Mouse (Mus musculus) layer of hippocampus, adult 8-10 months (tissue): ENCODE results near the gene Smad1. TPM values are rescaled to one million over a fixed set of nuclear protein-coding genes. Genes with fewer than 3 reads are reported as not detected.
A peak's percentile ranks its signal among the peaks of the same experiment; 100 is the strongest.

ENCODE experiments used
- DNase-seq, 2 experiments: peaks; one replicate each; pipeline ENCODE4 v3.0.0; 2022; ENCODE audit warnings: low spot score in 2 of 2
- total RNA-seq, 4 experiments: library from RNA; stranded (reverse); gene quantifications; 2 replicates each; pipeline ENCODE4 v1.2.4; 2022

Gene Smad1
- total RNA-seq, 4 experiments from 2014 or later, result 22.4 to 30.8 (median 24.9) TPM

DNA sequence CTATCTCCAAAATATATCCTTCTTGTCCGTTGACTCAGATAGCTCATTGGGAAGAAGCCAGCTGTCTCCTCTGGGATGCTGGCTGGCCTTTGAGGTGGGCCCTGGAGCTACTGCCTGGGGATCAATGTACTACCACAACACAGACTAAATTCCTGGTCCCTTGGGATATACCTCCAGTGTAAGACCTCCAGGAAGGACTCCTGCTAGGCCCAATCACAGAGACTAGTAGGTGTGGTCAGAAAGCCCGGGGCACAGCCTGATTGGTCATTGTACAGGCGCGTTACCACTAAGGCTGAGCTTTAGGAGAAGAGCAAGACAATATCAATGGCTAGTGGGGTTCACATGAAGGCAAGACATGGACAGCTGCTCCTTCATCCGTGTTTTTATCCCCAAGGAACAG, 93.4 kb downstream of the Smad1 start:
- no peak for DNase-seq

DNA sequence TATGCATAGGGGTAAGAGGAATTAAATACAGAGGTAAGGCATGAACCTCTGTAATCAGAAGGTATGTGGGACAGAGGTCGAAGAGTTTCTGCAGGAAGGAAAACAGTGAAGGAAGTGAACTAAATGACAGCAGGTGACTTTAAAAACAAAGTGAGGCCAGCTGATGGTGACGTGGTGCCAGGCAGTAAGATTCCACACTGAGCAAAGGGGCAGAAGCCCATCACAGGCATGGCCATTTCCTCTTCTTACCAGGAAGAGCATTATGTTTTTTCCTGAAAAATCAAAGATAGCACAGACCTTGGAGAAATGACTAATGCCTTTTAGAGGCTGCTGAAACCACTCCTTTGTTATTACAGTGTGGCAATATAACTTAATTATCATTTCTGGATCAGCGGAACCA, 97.8 kb downstream of the Smad1 start:
- no peak for DNase-seq

DNA sequence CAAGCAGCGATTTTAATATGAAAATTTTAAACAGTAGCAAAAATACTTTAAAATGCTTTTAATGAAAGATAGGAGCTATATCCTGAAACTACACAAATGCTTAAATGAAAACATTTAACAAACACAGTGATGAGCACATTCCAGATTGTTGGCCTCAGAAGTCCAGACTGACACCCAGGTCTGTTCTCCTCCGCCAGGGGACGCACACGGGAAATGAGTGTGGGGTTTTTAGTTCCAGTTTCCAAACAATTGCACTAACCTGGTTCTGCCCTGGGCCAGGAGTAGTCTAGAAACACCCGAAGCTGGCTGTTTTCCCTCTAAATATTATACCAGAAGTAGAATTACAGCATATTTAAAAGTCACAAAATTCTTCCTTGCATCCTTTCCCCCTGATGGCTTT, 99.6 kb downstream of the Smad1 start:
- no peak for DNase-seq

DNA sequence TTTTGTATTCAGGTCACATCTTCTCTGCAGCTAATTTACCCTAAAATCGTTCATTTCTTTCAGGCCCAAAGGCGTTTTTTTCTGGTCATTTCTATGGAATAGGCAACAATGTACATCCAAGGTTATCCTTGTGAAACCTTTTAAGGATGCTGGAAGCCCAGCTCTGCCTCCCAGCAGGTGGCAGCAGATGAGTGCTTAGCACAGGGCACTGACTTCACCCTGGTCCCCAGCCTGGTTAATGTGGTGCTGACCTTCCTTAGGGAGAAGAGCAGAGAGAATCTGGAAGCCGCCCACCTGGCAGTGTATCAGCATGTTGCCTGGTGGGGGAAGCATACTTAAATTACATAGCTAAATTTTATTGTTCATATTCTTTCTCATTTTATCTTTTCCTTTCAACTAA, 101.6 kb downstream of the Smad1 start:
- DNase-seq, result peak; percentile 18 to 68

DNA sequence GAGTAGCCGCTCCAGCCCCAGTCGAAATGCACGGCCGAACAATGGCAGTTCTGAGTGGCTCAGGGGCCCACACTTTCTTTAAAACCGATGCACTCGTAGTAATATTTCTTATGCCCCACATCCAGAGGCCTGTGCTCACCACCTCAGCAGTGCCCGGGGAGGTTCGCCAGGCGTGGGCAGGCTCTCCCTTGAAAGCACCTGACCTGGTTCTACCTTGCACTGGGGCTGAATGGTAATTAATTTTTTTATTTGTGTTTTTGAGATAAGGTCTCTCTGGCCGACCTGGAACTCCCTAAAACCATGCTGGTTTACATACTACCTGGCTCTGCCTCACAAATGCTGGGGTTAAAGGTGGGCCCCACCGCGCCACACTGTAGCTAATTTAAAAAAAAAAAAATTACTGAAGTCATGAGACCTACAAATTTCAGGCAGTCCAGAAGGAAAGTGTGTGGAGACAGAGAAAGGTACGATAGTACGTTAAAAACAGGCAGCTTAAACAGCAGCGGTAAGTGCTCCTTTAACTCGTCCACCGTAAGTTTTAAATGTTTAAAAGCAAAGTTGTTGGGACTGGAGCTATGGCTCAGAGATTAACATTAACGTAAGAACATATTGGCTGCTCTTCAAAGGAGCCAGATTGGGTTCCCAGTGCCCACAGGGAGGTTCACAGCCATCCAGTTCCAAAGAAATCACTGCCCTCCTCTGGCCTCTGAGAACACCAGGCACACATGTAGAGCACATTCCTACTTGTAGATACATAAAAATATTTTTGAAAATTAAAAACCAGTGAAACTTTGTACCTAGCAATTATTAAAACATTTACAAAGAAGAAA, 103.8 kb downstream of the Smad1 start:
- DNase-seq, result no peak

DNA sequence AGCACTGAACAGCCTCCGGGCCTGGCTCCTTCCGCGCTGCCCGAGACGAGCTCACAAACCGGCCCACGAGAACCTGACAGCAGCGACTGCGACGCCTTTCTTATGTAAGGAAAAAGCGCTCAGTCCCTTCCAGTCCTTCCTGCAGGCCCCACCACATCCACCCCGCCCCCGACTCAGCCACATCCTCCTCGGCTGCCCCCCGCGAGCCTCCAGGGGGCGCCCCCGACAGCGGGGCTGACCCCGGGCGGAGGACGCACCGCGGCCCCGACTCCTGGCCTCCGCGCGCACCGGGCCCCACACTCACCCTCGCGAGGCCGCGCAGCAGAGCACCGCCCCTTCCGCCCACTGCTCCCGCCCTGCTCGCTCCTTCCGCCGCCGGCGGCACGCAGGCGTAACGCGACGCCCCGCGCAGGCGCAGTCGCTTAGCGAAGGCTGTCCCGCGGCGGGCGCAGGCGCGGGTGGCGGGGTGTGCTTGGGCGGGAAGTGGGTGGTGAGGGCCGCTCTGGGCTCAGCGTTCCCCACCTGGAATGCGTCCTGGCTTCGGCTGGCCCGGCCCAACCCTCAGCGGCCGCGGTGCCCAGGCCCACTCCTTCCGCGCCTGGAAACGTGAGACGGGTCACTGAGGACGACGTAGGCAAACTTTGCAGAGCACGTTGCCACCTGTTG, 104.6 kb downstream of the Smad1 start, which contains the start of gene Mmaa:
TSS of gene Mmaa (minus strand) at position 328 of the 666 bp plus-strand sequence.
- peak; percentile 89 to 94 for DNase-seq

- DNase-seq, result no peak
These were observed 105.5 kb downstream of the Smad1 start for GRCm38 (mm10) chr8:79293841-79294240.

DNA sequence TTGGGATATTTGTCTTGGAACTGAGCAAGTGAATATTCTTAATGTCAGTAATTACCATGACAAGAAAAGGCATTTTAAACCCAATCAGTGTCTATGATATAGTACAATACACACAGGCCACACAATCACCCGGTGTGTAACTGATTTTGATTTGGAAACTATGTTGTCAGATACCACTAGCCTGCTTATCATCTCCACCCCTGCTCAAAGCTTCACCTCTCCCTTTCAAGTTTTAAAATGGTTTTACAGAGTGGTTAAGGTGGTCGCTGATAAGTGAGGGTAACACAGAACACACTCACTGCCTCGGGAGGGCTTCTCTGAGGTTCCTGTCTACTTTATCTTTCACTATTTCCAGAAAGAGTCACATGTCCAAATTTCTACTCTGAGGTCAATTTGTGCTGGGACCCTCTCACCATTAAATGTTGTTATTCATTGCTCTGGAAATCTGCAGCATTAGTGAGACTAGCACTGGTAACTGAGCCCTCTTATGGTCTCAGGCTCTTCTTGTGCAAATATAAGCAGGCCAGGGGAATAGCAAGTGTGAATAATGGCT, 106.5 kb downstream of the Smad1 start:
- no peak for DNase-seq

GRCm38 (mm10) chr8:79289592-79289991, 109.7 kb downstream of the Smad1 start:
- DNase-seq, result no peak

DNA sequence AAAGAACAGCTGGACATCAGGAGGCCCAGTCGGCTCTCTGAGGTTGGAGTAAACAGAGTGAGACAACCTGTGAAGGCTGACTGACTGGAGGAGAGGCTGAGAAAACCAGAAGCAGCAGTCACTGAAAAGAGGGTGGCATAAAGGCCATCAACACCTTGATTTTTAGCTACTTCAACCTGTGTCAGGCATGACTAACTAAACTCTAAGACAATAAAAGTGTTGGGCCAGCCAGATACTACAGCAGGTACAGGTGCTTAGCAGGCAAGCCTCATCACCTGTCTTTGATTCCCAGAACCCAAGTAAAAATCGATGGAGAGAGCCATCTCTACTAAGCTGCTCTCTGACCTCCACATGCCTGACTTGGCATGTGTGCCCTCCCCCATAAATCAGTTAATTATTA, 110.6 kb downstream of the Smad1 start:
- no peak for DNase-seq

Other genes starting within 250 kb of the Smad1 start
- not detected for gene 1700011L22Rik, start 150.9 kb downstream of the Smad1 start, total RNA-seq
- 10 to 100 TPM; 19.8 to 32.1 (median 23.8) TPM for gene Mmaa, start 104.6 kb downstream of the Smad1 start, total RNA-seq
- gene Otud4, start 240.1 kb upstream of the Smad1 start, total RNA-seq, result 10 to 100 TPM; 35.0 to 50.4 (median 47.2) TPM